Mouse (Mus musculus) spleen, adult 2 months (tissue): Measurements from ENCODE around the gene 2610044O15Rik8. TPM values are rescaled to one million over a fixed set of nuclear protein-coding genes. Genes with fewer than 3 reads are reported as not detected.
"Not testable (repeated sequence)": the region's sequence is repeated elsewhere in the genome, so short reads cannot be mapped to it uniquely, and the experiment has no call there.

Experiments
- DNase-seq, 2 experiments: peaks; one replicate each; pipeline versions ENCODE4 v3.0.0 to v3.0.0-alpha.2; 2012 to 2021; ENCODE audit warnings: low spot score in 2 of 2, low read depth in 1 of 2
- H3K27ac ChIP-seq: fragments of 200-500 bp; 2 replicates; pipeline ENCODE4 v1.5.1; 2012; ENCODE audit warnings: low read length, inconsistent platforms; ENCODE audit not compliant: insufficient read depth
- H3K27me3 ChIP-seq: fragments of 200-500 bp; 2 replicates; pipeline ENCODE4 v1.6.1; 2012; ENCODE audit warnings: mild to moderate bottlenecking, moderate library complexity, low read length, inconsistent platforms; ENCODE audit not compliant: control insufficient read depth, insufficient read depth
- H3K36me3 ChIP-seq: fragments of 200-500 bp; 2 replicates; pipeline ENCODE4 v1.6.1; 2012; ENCODE audit warnings: mild to moderate bottlenecking, low read length, inconsistent platforms; ENCODE audit not compliant: control insufficient read depth, insufficient read depth
- H3K4me1 ChIP-seq: fragments of 200-500 bp; 2 replicates; pipeline ENCODE4 v1.6.1; 2011; ENCODE audit warnings: inconsistent platforms; ENCODE audit not compliant: control insufficient read depth, insufficient read depth, insufficient read length
- H3K4me3 ChIP-seq: fragments of 200-500 bp; 2 replicates; pipeline ENCODE4 v1.5.1; 2011; ENCODE audit warnings: mild to moderate bottlenecking, inconsistent platforms; ENCODE audit not compliant: insufficient read depth, insufficient read length; ENCODE audit errors: extremely low read depth
- CTCF ChIP-seq: fragments of 200-500 bp; IDR thresholded peaks from 2 replicates; pipeline ENCODE4 v1.5.1; 2011; ENCODE audit warnings: mild to moderate bottlenecking, inconsistent platforms; ENCODE audit not compliant: insufficient read depth, insufficient read length, insufficient replicate concordance; ENCODE audit errors: extremely low read depth
- POLR2A ChIP-seq: fragments of 200-500 bp; IDR thresholded peaks from 2 replicates; pipeline ENCODE4 v1.6.1; 2011; ENCODE audit warnings: low read depth, low read length, inconsistent platforms
- WGBS: fragments of 180-500 bp; shearing (Covaris S2); methylation state at CpG from one replicate; pipeline ENCODE4 v1.1.7; 2018; 5-methylcytosine and 5-hydroxymethylcytosine counted together
- polyA plus RNA-seq: library from polyadenylated mRNA; depleted of rRNA; stranded (reverse); fragments of >200 nt; gene quantifications from 2 replicates; pipeline ENCODE4 v1.2.3, GENCODE M21; 2012; rRNA removed

Gene 2610044O15Rik8
- polyA plus RNA-seq: 1.1 TPM in 2 replicates

GRCm38 (mm10) chr8:129234027-129234733 lies at the start of gene 2610044O15Rik8:
TSS of gene 2610044O15Rik8 (minus strand) at chr8:129234406.
- WGBS: under 1% methylated on average over 18 of the region's 18 CpGs
- no peak for TF ChIP-seq CTCF
- peak; percentile 43; the same call in 1 of the 2 replicates for TF ChIP-seq POLR2A

GRCm38 (mm10) chr8:129265918-129266317 lies 31.7 kb upstream of the 2610044O15Rik8 start:
- WGBS: 24% methylated on average over 1 of the region's 1 CpGs
- Histone ChIP-seq H3K4me3 (no peak overlapping the region), H3K4me1 (peaks cover 2% of the 10 kb centered on the region; the same call in 1 of the 2 replicates), H3K27ac (no peak overlapping the region), H3K36me3 (peaks cover 8% of the 10 kb centered on the region), H3K27me3 (no peaks in the 10 kb centered on the region)
- DNase-seq: no peak
- TF ChIP-seq CTCF: no peak
- no peak for TF ChIP-seq POLR2A

More at GRCm38 (mm10) chr8:129234027-129234733, at the start of gene 2610044O15Rik8:
- DNase-seq: peak; percentile 70 to 84
- Histone ChIP-seq H3K4me1 (no peaks in the 10 kb centered on the region), H3K27me3 (no peaks in the 10 kb centered on the region), H3K36me3 (no peaks in the 10 kb centered on the region), H3K4me3 (peak within 1 kb of the TSS; percentile 69), H3K27ac (peak within 1 kb of the TSS; percentile 87)

GRCm38 (mm10) chr8:129264296-129264695 lies 30.1 kb upstream of the 2610044O15Rik8 start:
- peaks cover 2% of the 10 kb centered on the region; the same call in 1 of the 2 replicates for H3K4me1 ChIP-seq
- WGBS: 74% methylated on average over 2 of the region's 2 CpGs
- H3K27me3 ChIP-seq: no peaks in the 10 kb centered on the region
- no peak for DNase-seq
- no peak overlapping the region for H3K4me3 ChIP-seq
- H3K36me3 ChIP-seq: peaks cover 8% of the 10 kb centered on the region
- H3K27ac ChIP-seq: no peak overlapping the region
- no peak for TF ChIP-seq POLR2A

GRCm38 (mm10) chr8:129263211-129263927 lies 29.2 kb upstream of the 2610044O15Rik8 start:
- H3K36me3 ChIP-seq, H3K4me1 ChIP-seq, H3K27me3 ChIP-seq: not testable (repeated sequence)
- 0 out of 2 replicates have a peak overlapping the region, but pooled peaks have one; percentile 40 for H3K27ac ChIP-seq
- WGBS: under 1% methylated on average over 24 of the region's 24 CpGs
- peak overlapping the region; percentile 64 for H3K4me3 ChIP-seq
- peak; percentile 40 to 73 for DNase-seq

GRCm38 (mm10) chr8:129233664-129234026 lies 561 bp downstream of the 2610044O15Rik8 start:
- WGBS: 2% methylated on average over 9 of the region's 9 CpGs
- peak overlapping the region; percentile 69 for H3K4me3 ChIP-seq

More at GRCm38 (mm10) chr8:129233664-129234026, 561 bp downstream of the 2610044O15Rik8 start:
- no peak for DNase-seq
- H3K36me3 ChIP-seq: no peaks in the 10 kb centered on the region
- peak overlapping the region; percentile 87 for H3K27ac ChIP-seq
- no peaks in the 10 kb centered on the region for H3K4me1 ChIP-seq
- TF ChIP-seq CTCF (no peak), POLR2A (no peak)
- H3K27me3 ChIP-seq: no peaks in the 10 kb centered on the region

Other genes starting within 250 kb of the 2610044O15Rik8 start
- gene Ccdc7a, start 168.9 kb downstream of the 2610044O15Rik8 start, polyA plus RNA-seq: not detected in 2 replicates
- not detected in 2 replicates for gene Ccdc7b, start 167.3 kb downstream of the 2610044O15Rik8 start, polyA plus RNA-seq
- not detected in 2 replicates for gene Gm10999, start 102.7 kb downstream of the 2610044O15Rik8 start, polyA plus RNA-seq